17 mouse cellular contexts compared by ENCODE assay signal in genomic region chr3:118361741-118362141, GRCm38 (mm10).
DNase-seq lines count a peak whose midpoint lies in the region; ATAC-seq lines count a peak whose summit lies in the region.
"Had no signal": no experiment of that assay in that cellular context is flagged by ENCODE, and none has a peak within 500 bp of the region (broad histone marks: within the 10 kb centered on the region; RNA-seq: fewer than 3 reads in every experiment).

No protein-coding gene starts in this region.

- no peak for DNase-seq in hindbrain, embryonic 11.5 days (ENCODE audit: low spot score)
- DNase-seq in neural tube, embryonic 10.5 days (ENCODE audit: extremely low spot score, low spot score), result no peak
- DNase-seq in cerebellum, postnatal 10 days, result peak; percentile 65 to 81
- peak; percentile 48 for DNase-seq in telencephalon, adult 2 months (ENCODE audit: low read depth, low spot score)
- DNase-seq: adrenal gland, postnatal 25 days; kidney, postnatal 25 days; lung, postnatal 4 days; right cerebral cortex, postnatal 25 days; thymus, postnatal 4 days had no signal

- 73% methylated on average over 5 of the region's 5 CpGs for WGBS in hindbrain, embryonic 16.5 days
- WGBS in hindbrain, embryonic 11.5 days, result 88% methylated on average over 5 of the region's 5 CpGs
- 68% methylated on average over 5 of the region's 5 CpGs for WGBS in neural tube, embryonic 15.5 days
- 83% methylated on average over 5 of the region's 5 CpGs for WGBS in kidney, embryonic 15.5 days

- no peaks in the 10 kb centered on the region for H3K36me3 ChIP-seq in hindbrain, embryonic 16.5 days (ENCODE audit: control insufficient read depth, insufficient read depth, low read length)
- no peaks in the 10 kb centered on the region for H3K36me3 ChIP-seq in hindbrain, embryonic 11.5 days (ENCODE audit: control insufficient read depth, insufficient read depth, low read length)
- H3K36me3 ChIP-seq in neural tube, embryonic 15.5 days, result no peaks in the 10 kb centered on the region
- H3K36me3 ChIP-seq in kidney, embryonic 15.5 days, result no peaks in the 10 kb centered on the region
- H3K36me3 ChIP-seq: limb, embryonic 15.5 days; stomach, embryonic 15.5 days had no signal

- no peaks in the 10 kb centered on the region for H3K9me3 ChIP-seq in hindbrain, embryonic 16.5 days (ENCODE audit: control insufficient read depth, low read length)
- no peaks in the 10 kb centered on the region for H3K9me3 ChIP-seq in hindbrain, embryonic 11.5 days (ENCODE audit: control insufficient read depth, low read length)
- H3K9me3 ChIP-seq in neural tube, embryonic 15.5 days (replicated peaks), result no peaks in the 10 kb centered on the region
- H3K9me3 ChIP-seq in kidney, embryonic 15.5 days (replicated peaks), result no peaks in the 10 kb centered on the region
- H3K9me3 ChIP-seq: limb, embryonic 15.5 days; stomach, embryonic 15.5 days had no signal

- no peaks in the 10 kb centered on the region for H3K4me1 ChIP-seq in hindbrain, embryonic 16.5 days (ENCODE audit: control insufficient read depth, insufficient read depth, low read depth, low read length)
- no peaks in the 10 kb centered on the region for H3K4me1 ChIP-seq in hindbrain, embryonic 11.5 days (replicated peaks; ENCODE audit: control insufficient read depth, insufficient read depth, low read length)
- H3K4me1 ChIP-seq in neural tube, embryonic 15.5 days, result no peaks in the 10 kb centered on the region
- H3K4me1 ChIP-seq in kidney, embryonic 15.5 days, result no peaks in the 10 kb centered on the region
- H3K4me1 ChIP-seq: stomach, embryonic 15.5 days had no signal

- H3K27ac ChIP-seq in hindbrain, embryonic 16.5 days (ENCODE audit: low read depth, low read length), result no peak overlapping the region
- no peak overlapping the region for H3K27ac ChIP-seq in hindbrain, embryonic 11.5 days (ENCODE audit: low read depth, low read length)
- no peak overlapping the region for H3K27ac ChIP-seq in neural tube, embryonic 15.5 days (replicated peaks)
- H3K27ac ChIP-seq in kidney, embryonic 15.5 days, result no peak overlapping the region
- H3K27ac ChIP-seq: limb, embryonic 15.5 days; stomach, embryonic 15.5 days had no signal

- H3K9ac ChIP-seq in hindbrain, embryonic 16.5 days (ENCODE audit: low read depth, low read length), result no peak overlapping the region
- no peak overlapping the region for H3K9ac ChIP-seq in hindbrain, embryonic 11.5 days (ENCODE audit: low read depth, low read length)
- H3K9ac ChIP-seq in neural tube, embryonic 15.5 days (replicated peaks), result no peak overlapping the region
- H3K9ac ChIP-seq in kidney, embryonic 15.5 days, result no peak overlapping the region
- H3K9ac ChIP-seq: limb, embryonic 15.5 days; stomach, embryonic 15.5 days had no signal

- no peaks in the 10 kb centered on the region for H3K27me3 ChIP-seq in hindbrain, embryonic 16.5 days (replicated peaks; ENCODE audit: control insufficient read depth, insufficient read depth, low read length)
- H3K27me3 ChIP-seq in hindbrain, embryonic 11.5 days (ENCODE audit: control insufficient read depth, insufficient read depth, low read length), result no peaks in the 10 kb centered on the region
- no peaks in the 10 kb centered on the region for H3K27me3 ChIP-seq in neural tube, embryonic 15.5 days (replicated peaks)
- H3K27me3 ChIP-seq in kidney, embryonic 15.5 days, result no peaks in the 10 kb centered on the region
- H3K27me3 ChIP-seq: limb, embryonic 15.5 days; Patski; stomach, embryonic 15.5 days had no signal

- H3K4me3 ChIP-seq in hindbrain, embryonic 16.5 days (ENCODE audit: low read length), result no peak overlapping the region
- H3K4me3 ChIP-seq in hindbrain, embryonic 11.5 days (ENCODE audit: low read depth, low read length), result no peak overlapping the region
- H3K4me3 ChIP-seq in neural tube, embryonic 15.5 days (replicated peaks), result no peak overlapping the region
- H3K4me3 ChIP-seq in kidney, embryonic 15.5 days (replicated peaks), result no peak overlapping the region
- H3K4me3 ChIP-seq: limb, embryonic 15.5 days; stomach, embryonic 15.5 days had no signal

- no peak overlapping the region for H3K4me2 ChIP-seq in hindbrain, embryonic 16.5 days (ENCODE audit: low read length)
- no peak overlapping the region for H3K4me2 ChIP-seq in hindbrain, embryonic 11.5 days (replicated peaks; ENCODE audit: low read depth, low read length)
- no peak overlapping the region for H3K4me2 ChIP-seq in neural tube, embryonic 15.5 days
- no peak overlapping the region for H3K4me2 ChIP-seq in kidney, embryonic 15.5 days
- H3K4me2 ChIP-seq: limb, embryonic 15.5 days; stomach, embryonic 15.5 days had no signal

- 0 out of 2 replicates have a peak, but pooled peaks have one; percentile 34 for ATAC-seq in hindbrain, embryonic 16.5 days
- ATAC-seq in hindbrain, embryonic 11.5 days (ENCODE audit: low FRiP score), result no peak
- ATAC-seq in neural tube, embryonic 15.5 days (ENCODE audit: low FRiP score), result 0 out of 2 replicates have a peak, but pooled peaks have one; percentile 17
- ATAC-seq in monocyte, adult 5-6 weeks (replicated peaks; ENCODE audit: insufficient number of reproducible peaks, low FRiP score, low TSS enrichment, poor library complexity, severe bottlenecking), result no peak
- no peak for ATAC-seq in kidney, embryonic 15.5 days (replicated peaks; ENCODE audit: low FRiP score)
- ATAC-seq: midbrain, embryonic 16.5 days; Patski had no signal

Comparison
In these comparisons a context has a peak if more than half of its experiments do, and no peak if none do; other contexts are left out.
1. ATAC-seq: peak in hindbrain, embryonic 16.5 days (single experiment) and neural tube, embryonic 15.5 days (single experiment); none in hindbrain, embryonic 11.5 days (single experiment), monocyte, adult 5-6 weeks (single experiment) and kidney, embryonic 15.5 days (single experiment).
2. DNase-seq: peak in cerebellum, postnatal 10 days (2 of 2) and telencephalon, adult 2 months (single experiment); none in hindbrain, embryonic 11.5 days (single experiment) and neural tube, embryonic 10.5 days (single experiment).